Mouse (Mus musculus) testis, adult 2 months (tissue): Measurements from ENCODE around the gene Trp53inp2. TPM values are rescaled to one million over a fixed set of nuclear protein-coding genes. Genes with fewer than 3 reads are reported as not detected.

Experiments used
- H3K27ac ChIP-seq: fragments of 200-500 bp; 2 replicates; pipeline ENCODE4 v1.5.1; 2012; ENCODE audit warnings: low read depth, low read length; ENCODE audit not compliant: control insufficient read depth, insufficient read depth
- H3K27me3 ChIP-seq: fragments of 200-500 bp; 2 replicates; pipeline ENCODE4 v1.6.1; 2012; ENCODE audit warnings: mild to moderate bottlenecking, low read length, moderate library complexity; ENCODE audit not compliant: control insufficient read depth, insufficient read depth
- H3K36me3 ChIP-seq: fragments of 200-500 bp; 2 replicates; pipeline ENCODE4 v1.6.1; 2012; ENCODE audit warnings: mild to moderate bottlenecking, low read length; ENCODE audit not compliant: control insufficient read depth, insufficient read depth
- H3K4me1 ChIP-seq: fragments of 200-500 bp; 2 replicates; pipeline ENCODE4 v1.6.1; 2012; ENCODE audit warnings: low read length; ENCODE audit not compliant: control insufficient read depth, insufficient read depth
- H3K4me3 ChIP-seq: fragments of 200-500 bp; 2 replicates; pipeline ENCODE4 v1.5.1; 2012; ENCODE audit warnings: low read depth, mild to moderate bottlenecking, low read length, moderate library complexity, mixed read lengths; ENCODE audit not compliant: control insufficient read depth
- CTCF ChIP-seq: fragments of 200-500 bp; IDR thresholded peaks from 2 replicates; pipeline ENCODE4 v1.5.1; 2012; ENCODE audit warnings: low read depth, mild to moderate bottlenecking, inconsistent platforms, low read length, moderate library complexity; ENCODE audit not compliant: control insufficient read depth, insufficient read depth, insufficient replicate concordance
- POLR2A ChIP-seq: fragments of 200-500 bp; IDR thresholded peaks from 2 replicates; pipeline ENCODE4 v1.6.1; 2012; ENCODE audit warnings: low read depth, mild to moderate bottlenecking, inconsistent platforms, low read length, moderate library complexity; ENCODE audit not compliant: control insufficient read depth
- polyA plus RNA-seq: library from polyadenylated mRNA; depleted of rRNA; stranded (reverse); fragments of >200 nt; gene quantifications from 2 replicates; pipeline ENCODE4 v1.2.3, GENCODE M21; 2012

Trp53inp2 gene
- polyA plus RNA-seq, 1 experiment = 176 TPM

DNA sequence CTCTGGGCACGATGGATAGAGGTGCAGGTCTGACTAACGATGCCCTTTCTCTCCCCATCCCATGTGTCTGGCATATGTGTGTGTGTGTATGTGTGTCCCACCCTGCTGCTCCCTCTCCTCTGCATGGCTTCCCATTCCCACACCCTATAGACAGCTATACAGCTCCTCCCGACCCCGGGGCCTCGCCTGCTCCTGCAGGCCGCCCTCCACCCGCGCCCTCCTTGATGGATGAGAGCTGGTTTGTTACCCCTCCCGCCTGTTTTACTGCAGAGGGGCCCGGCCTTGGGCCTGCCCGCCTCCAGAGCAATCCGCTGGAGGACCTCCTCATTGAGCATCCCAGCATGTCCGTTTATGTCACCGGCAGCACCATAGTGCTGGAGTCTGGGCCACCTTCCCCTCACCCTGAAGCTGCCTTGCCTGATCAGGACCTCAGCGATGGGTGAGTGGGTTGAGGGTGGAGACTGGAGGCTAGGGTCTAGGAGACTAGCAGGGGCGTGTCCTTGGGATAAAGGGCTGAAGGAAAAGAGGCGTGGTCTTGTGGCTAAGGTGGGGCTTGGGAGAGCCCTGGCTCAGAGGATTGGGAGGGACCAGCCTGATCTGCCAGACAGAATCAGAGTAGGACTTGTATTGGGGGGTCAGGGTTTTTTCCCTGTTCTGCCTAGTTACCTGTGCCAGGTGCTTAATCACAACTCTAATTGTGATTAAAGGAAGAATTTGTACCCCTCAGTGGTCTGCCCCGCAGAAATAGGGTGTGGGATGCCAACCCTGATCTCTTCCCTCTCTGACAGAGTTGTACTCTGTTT, 5.1 kb downstream of the Trp53inp2 start:
- peaks cover 7% of the 10 kb centered on the region for H3K4me1 ChIP-seq
- TF ChIP-seq POLR2A (peak; percentile 52; the same call in 1 of the 2 replicates), CTCF (no peak)
- H3K27me3 ChIP-seq = no peaks in the 10 kb centered on the region
- no peaks in the 10 kb centered on the region for H3K36me3 ChIP-seq
- H3K4me3 ChIP-seq = peak overlapping the region; percentile 82
- H3K27ac ChIP-seq = peak overlapping the region; percentile 32; the same call in 1 of the 2 replicates

DNA sequence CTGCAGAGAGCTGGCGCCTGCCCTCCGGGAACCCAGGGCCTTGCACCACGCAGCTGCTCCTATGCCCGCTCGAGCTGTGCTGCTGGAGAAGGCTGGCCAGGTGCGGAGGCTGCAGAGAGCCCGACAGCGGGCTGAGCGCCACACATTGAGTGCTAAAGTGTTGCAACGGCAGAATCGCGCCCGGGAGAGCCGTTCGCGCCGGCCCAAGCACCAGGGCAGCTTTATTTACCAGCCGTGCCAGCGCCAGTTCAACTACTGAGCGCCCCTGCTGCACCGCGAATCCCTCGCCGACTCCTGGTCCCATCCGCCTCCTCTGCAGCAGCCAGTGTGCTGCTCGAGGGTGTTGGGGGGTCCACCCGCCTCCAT, 5.7 kb downstream of the Trp53inp2 start:
- Histone ChIP-seq H3K36me3 (no peaks in the 10 kb centered on the region), H3K4me1 (peaks cover 7% of the 10 kb centered on the region), H3K4me3 (peak overlapping the region; percentile 82), H3K27me3 (no peaks in the 10 kb centered on the region), H3K27ac (peak overlapping the region; percentile 32; the same call in 1 of the 2 replicates)
- TF ChIP-seq POLR2A (no peak), CTCF (no peak)

- Histone ChIP-seq H3K4me3 (peak overlapping the region; percentile 82), H3K36me3 (no peaks in the 10 kb centered on the region), H3K27me3 (no peaks in the 10 kb centered on the region), H3K4me1 (peaks cover 7% of the 10 kb centered on the region), H3K27ac (peak overlapping the region; percentile 32; the same call in 1 of the 2 replicates)
- no peak for TF ChIP-seq POLR2A
- TF ChIP-seq CTCF = no peak
Measured at GRCm38 (mm10) chr2:155387052-155387451, 6.2 kb downstream of the Trp53inp2 start.

DNA sequence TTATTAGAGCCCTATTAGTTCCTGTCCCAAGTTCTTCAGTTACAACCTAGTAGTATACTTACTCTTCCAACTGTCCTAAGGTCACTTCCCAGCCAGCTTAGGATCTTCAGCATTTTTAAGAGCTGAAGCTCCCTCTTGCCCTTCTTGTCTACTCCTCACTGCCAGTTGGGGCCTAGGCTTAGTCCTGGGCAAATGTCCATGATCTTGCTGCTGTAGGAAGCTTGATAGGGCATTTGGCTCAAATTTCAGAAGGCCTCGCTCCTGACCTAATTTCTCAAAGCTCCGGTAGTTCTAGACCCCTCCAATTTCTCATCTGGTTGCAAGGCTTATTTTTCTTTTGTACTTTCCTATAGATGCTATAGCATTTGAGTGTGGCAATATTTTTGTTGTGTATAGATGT, 7.7 kb downstream of the Trp53inp2 start:
- Histone ChIP-seq H3K4me1 (peaks cover 5% of the 10 kb centered on the region; the same call in 1 of the 2 replicates), H3K27me3 (no peaks in the 10 kb centered on the region), H3K4me3 (no peak overlapping the region), H3K27ac (no peak overlapping the region), H3K36me3 (no peaks in the 10 kb centered on the region; the same call in 1 of the 2 replicates)
- TF ChIP-seq POLR2A (no peak), CTCF (no peak)

DNA sequence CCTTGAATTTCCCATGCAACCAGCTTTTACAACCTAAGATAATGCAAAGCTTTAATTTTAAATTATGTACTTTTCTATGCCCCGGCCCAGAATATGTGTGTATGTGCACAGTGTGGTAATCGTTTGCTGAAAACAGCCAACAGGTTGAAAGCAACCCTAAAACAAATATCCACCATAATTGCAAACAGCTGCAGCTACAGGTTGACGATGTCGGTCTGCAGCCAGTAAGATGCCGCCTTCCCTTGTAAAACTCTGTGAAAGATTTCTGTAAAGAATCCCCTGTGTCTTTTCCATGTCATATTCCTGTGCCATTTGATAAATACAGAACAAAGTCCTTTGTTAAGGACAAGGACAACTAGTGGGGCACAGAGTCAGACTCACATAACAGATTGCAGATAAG, 13.7 kb downstream of the Trp53inp2 start:
- H3K36me3 ChIP-seq = no peaks in the 10 kb centered on the region; the same call in none of the 2 replicates
- no peak overlapping the region for H3K4me3 ChIP-seq
- no peaks in the 10 kb centered on the region for H3K27me3 ChIP-seq
- H3K27ac ChIP-seq = no peak overlapping the region
- no peaks in the 10 kb centered on the region for H3K4me1 ChIP-seq
- no peak for TF ChIP-seq POLR2A
- TF ChIP-seq CTCF = no peak

GRCm38 (mm10) chr2:155400276-155400675, 19.4 kb downstream of the Trp53inp2 start:
- no peaks in the 10 kb centered on the region; the same call in none of the 2 replicates for H3K36me3 ChIP-seq
- no peak overlapping the region for H3K4me3 ChIP-seq
- H3K27ac ChIP-seq = no peak overlapping the region
- no peaks in the 10 kb centered on the region for H3K4me1 ChIP-seq
- TF ChIP-seq CTCF = no peak
- no peak for TF ChIP-seq POLR2A
- no peaks in the 10 kb centered on the region for H3K27me3 ChIP-seq

GRCm38 (mm10) chr2:155401926-155402325, 21.1 kb downstream of the Trp53inp2 start:
- H3K27me3 ChIP-seq = no peaks in the 10 kb centered on the region
- no peak overlapping the region for H3K4me3 ChIP-seq
- no peaks in the 10 kb centered on the region; the same call in 1 of the 2 replicates for H3K36me3 ChIP-seq
- no peak overlapping the region for H3K27ac ChIP-seq
- no peaks in the 10 kb centered on the region for H3K4me1 ChIP-seq
- no peak for TF ChIP-seq POLR2A
- no peak for TF ChIP-seq CTCF
